Mouse (Mus musculus): ENCODE data around the gene Wnk2. TPM values are rescaled to one million over a fixed set of nuclear protein-coding genes. Genes with fewer than 3 reads are reported as not detected.

Wnk2 gene
- polyA plus RNA-seq, 1 experiment from 2014 or later = 1.6 TPM

DNA sequence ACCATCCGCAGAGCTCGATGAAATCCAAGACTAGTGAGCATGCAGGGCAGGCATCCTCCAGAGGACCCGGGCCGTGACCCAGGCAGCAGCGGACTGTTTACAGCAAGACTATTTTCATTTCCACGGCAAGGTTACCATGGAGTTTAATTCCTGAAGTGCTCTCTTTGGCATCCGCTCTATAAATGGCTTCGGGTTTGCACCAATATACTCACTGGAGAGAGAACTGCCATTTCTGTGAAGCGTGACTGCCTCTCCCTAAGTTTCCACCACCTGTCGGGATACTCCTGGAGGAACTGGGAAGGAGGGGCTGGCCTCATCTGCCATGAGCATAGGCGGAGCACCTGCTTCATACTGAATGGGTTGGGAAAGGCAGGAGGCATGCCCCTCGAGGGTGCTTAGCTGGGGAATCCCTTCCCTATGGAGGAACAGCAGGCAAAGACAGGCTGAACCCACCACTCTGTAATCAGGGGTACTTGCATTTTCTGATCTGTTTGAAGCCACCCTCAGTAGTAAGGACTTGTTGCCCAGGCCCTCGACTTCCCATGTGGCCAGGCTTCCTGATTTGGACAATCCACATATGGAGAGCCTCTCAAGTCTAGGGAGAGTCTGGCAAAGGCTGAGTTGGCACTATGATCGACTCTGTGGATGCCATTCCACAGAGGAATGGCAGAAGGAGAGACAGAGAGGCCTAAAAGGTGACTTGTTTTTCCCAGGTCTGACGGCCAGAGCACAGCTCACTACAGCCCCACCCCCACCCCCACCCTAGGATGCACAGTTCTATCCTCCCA lies 19.8 kb downstream of the Wnk2 start:
- no peak overlapping the region for H3K4me3 ChIP-seq (ENCODE audit: low read depth, low read length)
- no peaks in the 10 kb centered on the region for H3K36me3 ChIP-seq (ENCODE audit: control insufficient read depth, insufficient read depth, low read length)
- no peak; the same call in 1 of the 2 replicates for ATAC-seq (ENCODE audit: low FRiP score, low TSS enrichment)
- H3K9me3 ChIP-seq (ENCODE audit: control insufficient read depth, low read length) = no peaks in the 10 kb centered on the region
- H3K27ac ChIP-seq (replicated peaks) = peak overlapping the region; percentile 65
- H3K27me3 ChIP-seq (ENCODE audit: control insufficient read depth, insufficient read depth, low read length) = no peaks in the 10 kb centered on the region
- no peak overlapping the region for H3K9ac ChIP-seq (ENCODE audit: low read length)
- H3K4me1 ChIP-seq (replicated peaks; ENCODE audit: control insufficient read depth, insufficient read depth) = peaks cover 9% of the 10 kb centered on the region
- DNase-seq (ENCODE audit: low spot score) = no peak
- peak overlapping the region; percentile 9 for H3K4me2 ChIP-seq (replicated peaks; ENCODE audit: low read depth)
- TF ChIP-seq EP300 (optimal IDR thresholded peaks at IDR 0.05) (no peak), CTCF (IDR thresholded peaks at IDR 0.05; ENCODE audit: low read depth) (no peak)
- WGBS = 32% methylated on average over 15 of the region's 15 CpGs

DNA sequence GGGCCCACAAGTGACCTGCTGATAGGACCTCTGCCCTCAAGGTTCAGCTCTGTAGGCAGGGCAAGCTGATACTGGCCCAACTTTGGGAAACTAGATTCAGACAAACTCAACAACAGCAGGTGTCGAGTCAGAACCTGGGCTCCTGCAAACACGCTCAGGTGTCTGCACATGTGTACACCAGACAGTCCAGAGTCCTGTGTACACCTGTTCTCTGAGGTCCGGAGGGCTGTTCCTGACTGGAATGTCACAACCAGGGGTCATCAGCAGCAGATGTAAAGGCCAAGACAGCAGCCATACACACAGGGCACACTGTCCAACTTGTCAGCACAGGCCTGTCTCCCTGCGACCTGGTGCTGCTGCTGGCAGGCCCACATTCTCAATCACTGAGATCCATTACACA lies 25.7 kb downstream of the Wnk2 start:
- H3K4me3 ChIP-seq (ENCODE audit: low read depth, low read length) = no peak overlapping the region

DNA sequence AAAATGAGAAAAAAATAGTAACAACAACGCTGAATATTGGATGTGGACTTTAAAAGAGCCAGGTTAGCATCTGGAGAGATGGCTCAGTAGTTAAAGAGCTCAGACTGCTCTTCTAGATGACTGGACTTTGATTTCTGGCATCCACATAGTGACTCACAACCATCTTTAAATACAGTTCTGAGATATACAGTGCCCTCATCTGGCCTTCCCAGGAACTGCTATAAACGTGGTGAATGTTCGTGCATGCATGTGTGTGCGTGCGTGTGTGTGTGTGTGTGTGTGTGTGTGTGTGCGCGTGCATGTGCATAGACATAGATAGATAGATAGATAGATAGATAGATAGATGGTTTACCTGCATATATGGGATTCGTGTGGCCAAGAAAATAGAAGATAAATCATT lies 30.3 kb downstream of the Wnk2 start:
- no peak overlapping the region for H3K27ac ChIP-seq (replicated peaks)
- H3K9ac ChIP-seq (ENCODE audit: low read length) = no peak overlapping the region
- 90% methylated on average over 8 of the region's 8 CpGs for WGBS
- H3K4me1 ChIP-seq (replicated peaks; ENCODE audit: control insufficient read depth, insufficient read depth) = no peaks in the 10 kb centered on the region
- H3K9me3 ChIP-seq (ENCODE audit: control insufficient read depth, low read length) = no peaks in the 10 kb centered on the region
- no peaks in the 10 kb centered on the region for H3K27me3 ChIP-seq (ENCODE audit: control insufficient read depth, insufficient read depth, low read length)
- H3K4me2 ChIP-seq (replicated peaks; ENCODE audit: low read depth) = no peak overlapping the region
- H3K4me3 ChIP-seq (ENCODE audit: low read depth, low read length) = no peak overlapping the region
- H3K36me3 ChIP-seq (ENCODE audit: control insufficient read depth, insufficient read depth, low read length) = no peaks in the 10 kb centered on the region
- no peak for TF ChIP-seq EP300 (optimal IDR thresholded peaks at IDR 0.05)
- TF ChIP-seq CTCF (IDR thresholded peaks at IDR 0.05; ENCODE audit: low read depth) = peak; percentile 58
- DNase-seq (ENCODE audit: low spot score) (no peak), ATAC-seq (ENCODE audit: low FRiP score, low TSS enrichment) (no peak)

More for the DNA sequence above, 25.7 kb downstream of the Wnk2 start:
- Histone ChIP-seq H3K4me2 (replicated peaks; ENCODE audit: low read depth) (no peak overlapping the region), H3K27ac (replicated peaks) (no peak overlapping the region), H3K4me1 (replicated peaks; ENCODE audit: control insufficient read depth, insufficient read depth) (no peaks in the 10 kb centered on the region), H3K27me3 (ENCODE audit: control insufficient read depth, insufficient read depth, low read length) (no peaks in the 10 kb centered on the region), H3K36me3 (ENCODE audit: control insufficient read depth, insufficient read depth, low read length) (no peaks in the 10 kb centered on the region), H3K9ac (ENCODE audit: low read length) (no peak overlapping the region), H3K9me3 (ENCODE audit: control insufficient read depth, low read length) (no peaks in the 10 kb centered on the region)
- whole genome bisulfite sequencing = 73% methylated on average over 4 of the region's 4 CpGs
- ATAC-seq (ENCODE audit: low FRiP score, low TSS enrichment) = no peak
- TF ChIP-seq CTCF (IDR thresholded peaks at IDR 0.05; ENCODE audit: low read depth) (no peak), EP300 (optimal IDR thresholded peaks at IDR 0.05) (no peak)
- DNase-seq (ENCODE audit: low spot score) = no peak

DNA sequence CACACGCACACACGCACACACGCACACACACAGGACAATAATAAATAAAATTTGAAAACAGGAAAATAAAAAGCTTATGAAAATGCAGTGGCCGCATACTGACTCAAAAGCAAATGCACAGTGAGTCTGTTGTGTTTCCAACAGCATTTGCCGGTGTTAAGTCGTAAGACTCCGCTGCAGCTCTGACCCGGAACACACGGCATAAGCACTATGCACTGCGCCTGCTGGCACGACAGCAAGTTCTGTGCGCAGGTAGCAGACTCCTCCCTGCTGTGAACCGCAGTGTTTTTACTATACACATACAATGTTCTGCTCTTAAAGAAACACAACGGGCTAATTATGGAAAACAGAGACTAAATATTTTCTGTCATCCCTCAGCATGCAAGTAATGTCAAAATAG lies 32.9 kb downstream of the Wnk2 start:
- H3K4me2 ChIP-seq (replicated peaks; ENCODE audit: low read depth) = no peak overlapping the region
- H3K9me3 ChIP-seq (ENCODE audit: control insufficient read depth, low read length) = no peaks in the 10 kb centered on the region
- DNase-seq (ENCODE audit: low spot score) (no peak), ATAC-seq (ENCODE audit: low FRiP score, low TSS enrichment) (no peak)
- H3K27ac ChIP-seq (replicated peaks) = no peak overlapping the region
- H3K27me3 ChIP-seq (ENCODE audit: control insufficient read depth, insufficient read depth, low read length) = no peaks in the 10 kb centered on the region
- H3K36me3 ChIP-seq (ENCODE audit: control insufficient read depth, insufficient read depth, low read length) = no peaks in the 10 kb centered on the region
- no peaks in the 10 kb centered on the region for H3K4me1 ChIP-seq (replicated peaks; ENCODE audit: control insufficient read depth, insufficient read depth)
- TF ChIP-seq EP300 (optimal IDR thresholded peaks at IDR 0.05) (no peak), CTCF (IDR thresholded peaks at IDR 0.05; ENCODE audit: low read depth) (no peak)
- WGBS = 81% methylated on average over 14 of the region's 14 CpGs
- H3K9ac ChIP-seq (ENCODE audit: low read length) = no peak overlapping the region
- H3K4me3 ChIP-seq (ENCODE audit: low read depth, low read length) = no peak overlapping the region

DNA sequence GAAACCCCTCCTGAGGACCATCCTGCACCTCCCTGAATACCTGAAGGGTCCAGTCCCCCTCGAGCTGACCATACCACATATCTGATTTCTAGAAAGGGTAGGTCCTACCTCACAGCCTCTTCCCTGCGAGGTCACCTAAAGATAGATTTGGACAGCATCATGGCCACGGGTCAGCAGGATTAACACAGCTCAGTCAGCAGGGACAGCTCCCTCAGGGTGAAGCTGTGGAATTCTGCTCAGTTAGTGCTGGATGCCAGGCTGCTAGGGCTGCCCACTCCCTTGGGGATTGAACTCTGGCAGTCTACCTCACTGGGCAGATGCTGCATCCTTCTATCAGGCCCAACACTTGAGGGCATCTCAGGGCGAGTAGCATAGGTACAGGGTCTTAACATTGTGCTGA lies 33.7 kb downstream of the Wnk2 start:
- H3K4me2 ChIP-seq (replicated peaks; ENCODE audit: low read depth) = no peak overlapping the region
- TF ChIP-seq CTCF (IDR thresholded peaks at IDR 0.05; ENCODE audit: low read depth) = no peak
- TF ChIP-seq EP300 (optimal IDR thresholded peaks at IDR 0.05) = no peak
- no peaks in the 10 kb centered on the region for H3K9me3 ChIP-seq (ENCODE audit: control insufficient read depth, low read length)
- no peak overlapping the region for H3K4me3 ChIP-seq (ENCODE audit: low read depth, low read length)
- no peaks in the 10 kb centered on the region for H3K36me3 ChIP-seq (ENCODE audit: control insufficient read depth, insufficient read depth, low read length)
- H3K27me3 ChIP-seq (ENCODE audit: control insufficient read depth, insufficient read depth, low read length) = no peaks in the 10 kb centered on the region
- no peak overlapping the region for H3K27ac ChIP-seq (replicated peaks)
- H3K9ac ChIP-seq (ENCODE audit: low read length) = no peak overlapping the region
- WGBS = 63% methylated on average over 4 of the region's 4 CpGs
- no peaks in the 10 kb centered on the region for H3K4me1 ChIP-seq (replicated peaks; ENCODE audit: control insufficient read depth, insufficient read depth)
- ATAC-seq (ENCODE audit: low FRiP score, low TSS enrichment) = no peak
- no peak for DNase-seq (ENCODE audit: low spot score)

DNA sequence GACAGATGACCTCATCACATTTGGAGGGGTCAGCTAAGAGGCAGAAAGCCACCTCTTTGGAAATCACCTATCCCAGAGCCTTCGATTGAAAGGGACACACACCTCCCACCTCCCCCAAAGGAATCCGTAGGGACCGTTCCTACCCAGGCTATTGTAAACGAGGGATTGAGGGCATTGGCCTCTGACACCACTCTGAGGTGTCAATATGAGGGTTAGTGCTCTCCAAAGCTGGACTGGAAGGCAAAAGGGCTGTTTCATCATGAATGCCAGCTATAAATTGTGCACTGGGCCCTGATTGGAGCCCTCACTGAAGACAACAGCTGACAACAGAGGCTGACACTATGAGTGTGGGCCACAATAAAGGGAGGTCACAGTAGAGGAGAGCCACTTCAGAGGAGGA lies 34.5 kb downstream of the Wnk2 start:
- H3K4me3 ChIP-seq (ENCODE audit: low read depth, low read length) = no peak overlapping the region
- DNase-seq (ENCODE audit: low spot score) (no peak), ATAC-seq (ENCODE audit: low FRiP score, low TSS enrichment) (no peak)
- WGBS = 46% methylated on average over 4 of the region's 4 CpGs
- no peaks in the 10 kb centered on the region for H3K27me3 ChIP-seq (ENCODE audit: control insufficient read depth, insufficient read depth, low read length)
- H3K4me2 ChIP-seq (replicated peaks; ENCODE audit: low read depth) = no peak overlapping the region
- TF ChIP-seq CTCF (IDR thresholded peaks at IDR 0.05; ENCODE audit: low read depth) = no peak
- TF ChIP-seq EP300 (optimal IDR thresholded peaks at IDR 0.05) = no peak
- no peak overlapping the region for H3K9ac ChIP-seq (ENCODE audit: low read length)
- no peaks in the 10 kb centered on the region for H3K9me3 ChIP-seq (ENCODE audit: control insufficient read depth, low read length)
- no peaks in the 10 kb centered on the region for H3K36me3 ChIP-seq (ENCODE audit: control insufficient read depth, insufficient read depth, low read length)
- no peak overlapping the region for H3K27ac ChIP-seq (replicated peaks)
- no peaks in the 10 kb centered on the region for H3K4me1 ChIP-seq (replicated peaks; ENCODE audit: control insufficient read depth, insufficient read depth)

Data from stomach, postnatal 0 days (tissue).